Mouse (Mus musculus) G1E-ER4 (cell line): ENCODE data around the gene Grin2b. TPM values are rescaled to one million over a fixed set of nuclear protein-coding genes. Genes with fewer than 3 reads are reported as not detected.

Experiments used
- GATA1 ChIP-seq: IDR thresholded peaks from one replicate; pipeline ENCODE4 v1.8.0; 2012; ENCODE audit warnings: low read length, inconsistent platforms
- polyA plus RNA-seq: library from polyadenylated mRNA; stranded (reverse); fragments of >175 nt; gene quantifications from 2 replicates; pipeline ENCODE4 v1.2.3, GENCODE M21; 2012

Gene Grin2b
- polyA plus RNA-seq, 1 experiment, result not detected

DNA sequence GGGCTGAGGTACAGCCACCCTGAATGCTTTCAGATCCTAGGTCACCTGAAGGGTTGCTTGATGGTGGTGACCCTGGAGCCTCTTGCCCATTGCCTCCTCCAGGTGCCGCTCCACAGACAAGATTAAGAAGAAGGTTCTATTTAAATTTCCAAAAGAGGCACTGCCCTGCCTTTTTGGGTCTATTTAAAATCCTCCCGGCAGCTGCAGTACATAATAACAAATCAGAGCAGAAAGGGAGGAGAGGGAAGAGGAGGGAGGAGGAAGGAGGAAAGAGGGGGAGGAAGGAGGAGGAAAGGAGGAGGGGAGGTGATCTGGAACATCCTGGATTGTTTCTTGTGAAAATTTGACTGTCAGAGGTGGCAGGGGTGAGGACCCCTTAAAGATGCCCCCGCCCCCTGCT is 197.2 kb downstream of the Grin2b start:
- no peak for TF ChIP-seq GATA1

DNA sequence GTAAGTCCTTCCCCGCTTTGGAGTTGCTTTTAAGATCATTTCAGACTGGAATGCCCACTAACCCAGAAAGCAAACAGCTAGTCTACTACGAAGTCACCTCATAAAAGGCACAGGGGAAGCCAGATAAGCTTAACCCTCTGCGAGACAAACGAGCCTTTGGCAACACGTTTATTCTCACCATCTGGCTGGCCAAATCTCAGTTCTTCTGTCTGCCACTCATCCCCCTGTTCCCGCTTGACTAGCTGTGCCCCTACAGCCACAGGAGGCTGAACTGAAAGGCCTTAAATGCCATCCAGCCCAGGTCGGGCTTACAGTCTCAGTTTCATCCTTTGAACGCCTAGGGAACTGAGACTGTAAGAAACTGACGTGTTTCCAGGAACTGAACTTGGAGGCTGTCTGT is 200.8 kb downstream of the Grin2b start:
- TF ChIP-seq GATA1, result no peak

DNA sequence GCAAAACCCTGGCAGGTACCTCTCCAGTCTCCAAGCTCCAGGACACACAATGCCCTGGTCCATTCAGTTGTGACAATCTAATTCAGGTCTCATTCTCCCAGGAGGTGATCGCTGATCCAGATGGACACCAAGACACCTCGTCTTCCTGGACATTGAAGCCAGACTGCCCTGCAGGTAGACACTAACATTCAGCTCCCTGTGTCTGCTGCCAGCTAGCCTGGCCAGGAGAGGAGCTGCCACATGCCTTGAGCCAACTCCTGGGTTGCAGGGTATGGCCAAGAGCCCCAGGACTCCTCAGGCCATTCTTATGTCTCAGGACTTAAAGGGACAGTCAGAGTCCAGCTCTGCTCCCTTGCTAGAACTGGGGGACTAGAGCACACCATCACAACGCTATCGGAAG is 201.8 kb downstream of the Grin2b start:
- TF ChIP-seq GATA1, result no peak

DNA sequence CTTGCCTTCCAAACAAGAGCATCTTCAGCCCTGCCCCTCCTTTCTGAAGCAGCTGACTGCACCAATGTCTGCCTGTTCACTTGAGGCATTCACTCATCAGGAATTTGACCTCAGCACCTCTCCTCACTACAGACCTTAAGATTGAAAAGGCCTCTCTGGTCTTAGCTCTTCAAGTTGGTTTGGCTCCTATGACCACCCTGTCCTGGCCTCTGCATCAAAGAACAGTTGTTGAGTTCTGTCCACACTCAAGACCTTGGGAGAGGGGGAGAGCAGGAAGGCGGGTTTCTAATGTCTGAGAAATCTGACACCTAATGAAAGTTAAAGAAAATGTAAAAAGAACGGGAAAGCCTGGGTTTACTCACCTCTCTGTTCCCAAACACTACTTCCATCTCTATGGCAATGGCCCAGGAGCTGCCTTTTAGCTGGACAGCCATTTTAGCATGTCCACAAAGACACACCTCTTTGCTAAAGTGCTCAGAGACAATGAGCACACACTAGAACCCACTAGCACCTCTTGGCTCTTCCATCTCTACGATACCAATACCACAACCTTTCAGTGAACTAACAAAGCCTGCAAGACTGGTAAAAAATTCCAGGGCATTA is 202.5 kb downstream of the Grin2b start:
- TF ChIP-seq GATA1, result no peak

DNA sequence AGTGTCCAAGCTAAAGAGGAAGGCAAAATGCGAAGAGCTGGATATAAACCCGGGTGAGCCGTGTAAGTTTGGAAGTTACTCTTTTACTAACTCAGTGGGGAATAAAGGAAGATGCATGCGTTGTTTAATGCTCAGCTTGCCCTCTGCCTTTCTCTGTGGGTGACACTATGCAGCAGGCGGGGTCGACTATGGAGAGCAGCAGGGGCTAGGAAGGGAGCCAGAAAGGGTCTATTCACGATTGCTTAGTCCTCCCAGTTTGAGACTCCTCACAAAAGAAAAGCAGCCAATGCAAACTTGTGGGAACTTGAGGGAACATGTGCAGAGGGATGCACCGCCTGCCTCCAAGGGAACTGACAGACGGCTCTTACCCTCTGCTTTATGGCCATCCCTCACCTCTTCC is 211.5 kb downstream of the Grin2b start:
- TF ChIP-seq GATA1, result no peak

DNA sequence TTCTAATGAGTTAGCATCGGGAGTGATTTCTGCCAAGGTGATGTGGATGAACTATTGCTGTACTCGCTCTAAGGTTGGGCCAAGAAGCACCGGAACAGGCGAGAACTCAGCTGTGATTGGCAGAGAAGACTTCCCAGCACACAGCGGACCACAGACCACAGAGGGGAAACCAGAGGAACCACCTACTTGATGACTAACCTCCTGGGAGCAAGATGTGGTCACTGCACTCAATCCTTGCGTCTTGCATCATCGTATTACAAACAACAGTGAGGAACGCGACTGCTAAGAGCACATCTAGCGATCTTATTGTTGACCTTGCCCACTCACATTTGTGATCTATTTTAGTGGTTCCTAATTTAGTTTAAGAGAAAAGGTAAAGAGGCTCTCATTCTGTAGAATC is 213.7 kb downstream of the Grin2b start:
- no peak for TF ChIP-seq GATA1

DNA sequence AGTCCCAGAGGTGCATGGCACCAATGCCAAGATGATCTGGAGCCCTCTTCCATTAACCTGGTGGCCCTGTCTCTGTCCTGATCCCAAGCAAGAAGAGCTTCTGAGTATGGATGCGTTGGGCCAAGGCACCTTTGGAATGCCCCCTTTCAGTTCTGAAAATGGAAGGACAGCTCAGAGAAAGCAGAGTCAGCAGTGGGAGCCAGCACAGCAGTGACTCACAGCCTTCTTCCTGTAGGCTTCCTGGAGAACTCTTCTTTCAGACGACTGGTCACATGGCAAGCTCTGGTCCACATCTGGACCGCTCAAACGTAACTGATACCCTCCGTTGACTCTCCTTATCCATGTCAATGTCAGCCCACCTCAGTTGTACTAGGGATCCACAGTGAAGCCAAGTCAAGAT is 221.6 kb downstream of the Grin2b start:
- no peak for TF ChIP-seq GATA1

DNA sequence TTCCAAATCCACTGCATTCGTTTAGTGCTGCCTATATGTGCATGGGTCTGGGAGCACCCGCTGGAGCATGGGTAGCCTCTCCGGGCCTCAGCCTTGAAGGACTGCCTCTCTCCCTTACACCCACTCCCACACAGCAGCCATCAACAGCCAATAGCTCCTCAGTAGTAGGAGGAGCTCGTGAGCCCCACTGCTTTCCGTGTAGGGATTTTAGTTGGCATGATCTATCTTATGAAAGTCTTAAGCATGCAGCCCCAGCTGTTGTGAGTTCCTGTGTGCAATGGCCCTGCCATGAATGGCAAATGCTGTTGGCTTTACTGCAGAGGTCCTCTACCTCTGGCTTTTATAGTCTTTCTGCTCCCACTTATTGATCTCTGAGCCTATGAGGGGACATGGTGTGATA is 227.8 kb downstream of the Grin2b start:
- no peak for TF ChIP-seq GATA1

DNA sequence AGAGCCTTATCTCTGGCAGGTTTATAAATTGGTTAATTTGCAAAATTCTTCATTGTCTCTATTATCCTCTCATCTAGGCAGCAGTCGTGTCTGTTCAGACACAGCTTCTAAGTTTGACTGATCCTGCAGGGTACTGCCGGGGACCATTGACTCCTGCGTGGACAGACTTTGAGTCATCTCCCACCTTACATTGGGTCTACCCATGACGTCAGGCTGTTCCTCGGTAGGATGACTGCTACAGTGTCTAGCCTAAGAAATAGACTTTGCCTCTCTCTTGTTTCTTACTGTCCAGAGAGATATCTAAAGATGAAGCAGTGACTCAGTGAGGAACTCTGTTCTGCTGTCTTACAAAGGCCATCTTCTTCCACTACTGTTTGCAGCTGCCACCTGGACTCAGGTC is 229.0 kb downstream of the Grin2b start:
- TF ChIP-seq GATA1, result no peak

DNA sequence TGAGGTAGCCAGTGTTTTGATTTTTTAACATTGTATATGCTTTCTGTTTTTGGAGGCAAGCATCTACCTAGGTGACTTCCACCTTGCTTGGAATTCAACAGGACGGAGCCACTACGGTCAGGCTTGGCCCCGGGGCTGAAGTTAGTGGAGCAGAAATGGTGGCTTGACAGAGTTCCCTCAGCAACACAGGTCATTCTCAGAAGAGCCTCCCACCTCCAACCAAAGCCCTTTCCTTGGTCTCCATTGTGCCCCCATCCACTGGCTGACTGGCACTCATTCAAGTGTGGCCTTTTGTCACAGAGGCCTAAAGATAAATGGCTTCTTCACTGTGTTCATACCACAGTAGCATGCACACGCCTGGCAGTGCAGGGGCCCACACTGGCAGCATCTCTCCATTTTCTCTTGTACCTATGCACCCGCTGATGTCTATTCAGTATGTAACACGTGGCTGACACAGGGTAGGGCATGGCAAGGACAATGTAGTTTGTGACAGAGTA is 230.1 kb downstream of the Grin2b start:
- TF ChIP-seq GATA1, result no peak

DNA sequence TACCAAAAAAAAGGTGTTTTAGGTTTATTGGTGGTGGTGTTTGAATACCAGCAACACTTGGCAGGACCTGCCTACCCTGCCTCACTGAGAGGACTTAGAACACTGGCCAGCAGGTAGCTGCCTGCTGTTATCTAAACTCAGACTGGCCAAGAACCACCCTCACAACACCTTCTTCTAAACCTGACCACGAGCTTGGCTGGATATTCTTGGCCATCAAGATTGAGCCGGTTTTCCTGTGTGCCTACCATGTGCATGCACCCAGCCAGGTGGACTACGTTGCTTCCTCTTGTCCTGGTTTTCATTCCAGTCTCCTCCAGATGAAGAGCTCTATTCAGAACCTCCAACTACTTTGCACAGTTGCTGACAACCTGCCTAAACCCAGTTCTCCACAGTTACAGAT is 240.4 kb downstream of the Grin2b start:
- TF ChIP-seq GATA1, result no peak

DNA sequence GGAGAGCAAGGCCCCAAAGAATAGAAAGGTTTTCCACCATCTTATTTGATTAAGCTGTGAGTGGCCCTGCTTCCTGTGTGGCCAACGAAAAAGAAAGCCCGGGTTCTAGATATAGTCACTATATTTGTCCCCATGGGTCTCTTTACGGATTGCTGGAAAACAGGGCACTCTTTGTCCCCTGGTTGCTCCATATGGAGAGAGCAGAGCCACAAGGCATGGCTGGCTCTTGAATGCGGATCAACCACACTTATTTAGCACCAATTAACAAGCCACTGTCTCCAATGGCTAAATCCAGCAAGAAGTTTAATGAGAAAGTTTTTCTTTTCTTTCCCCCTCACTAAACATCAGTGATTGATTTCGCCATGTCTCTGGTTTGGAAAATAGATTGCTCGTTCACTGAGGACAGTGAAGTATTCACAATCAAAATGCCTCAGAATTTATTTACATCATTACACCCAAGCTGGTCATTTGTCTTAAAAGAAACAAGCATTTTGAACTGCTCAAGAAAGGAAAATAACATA is 240.9 kb downstream of the Grin2b start:
- no peak for TF ChIP-seq GATA1

DNA sequence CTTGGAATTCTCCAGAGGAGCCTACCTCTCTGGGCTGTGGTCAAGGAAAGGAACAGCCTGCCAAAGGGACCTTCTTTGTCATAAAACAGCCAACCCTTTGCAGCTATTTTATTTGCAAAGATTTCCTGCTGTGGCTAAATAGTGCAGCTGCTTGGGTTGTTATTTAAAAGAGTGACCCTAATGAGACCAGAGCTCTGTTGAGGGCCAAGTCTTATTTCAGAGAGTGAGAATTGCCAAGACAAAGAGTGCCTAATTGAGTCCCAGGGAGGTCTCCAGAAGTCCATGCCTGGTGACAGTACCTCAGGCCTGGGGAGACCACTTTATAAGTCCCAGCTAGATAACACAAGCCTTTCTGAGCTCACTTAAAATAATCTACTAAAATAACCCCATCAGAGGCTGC is 255.6 kb downstream of the Grin2b start:
- no peak for TF ChIP-seq GATA1

DNA sequence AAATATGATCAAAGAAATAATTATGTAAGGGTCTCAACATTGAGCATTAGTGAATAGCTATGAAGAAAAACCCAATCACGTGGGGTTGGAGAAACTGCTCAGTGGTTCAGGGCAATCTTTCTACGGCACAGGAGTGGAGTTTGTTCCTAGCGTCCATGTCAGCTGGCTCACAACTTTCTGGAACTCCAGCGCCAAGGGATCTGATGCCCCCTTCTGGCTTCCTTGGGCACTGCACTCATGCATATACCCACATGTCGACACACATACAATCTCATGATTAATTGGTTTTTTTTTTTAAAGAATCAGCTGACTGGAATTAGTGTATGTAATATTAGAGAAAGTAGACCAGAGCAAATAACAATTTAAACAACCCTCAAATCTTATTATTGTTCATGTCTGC is 258.7 kb downstream of the Grin2b start:
- no peak for TF ChIP-seq GATA1

DNA sequence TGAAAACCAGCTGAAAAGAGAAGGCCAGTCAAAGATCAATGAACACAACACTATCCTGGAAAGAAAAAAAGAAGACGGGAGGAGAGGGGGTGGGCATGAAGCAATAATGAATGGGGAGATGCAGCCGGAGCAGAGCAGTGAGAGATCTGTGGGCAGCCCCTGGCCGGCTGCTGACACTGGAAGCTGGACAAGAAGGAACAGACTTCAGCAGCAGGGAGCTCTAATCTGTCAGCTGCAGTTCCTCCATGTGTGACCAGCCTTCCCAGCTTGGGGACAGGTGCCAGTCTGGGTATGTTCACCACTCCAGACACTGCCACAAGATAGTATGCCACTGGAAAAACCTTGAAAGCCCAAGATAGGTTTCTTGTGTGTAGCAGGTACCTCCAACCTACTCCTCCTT is 261.2 kb downstream of the Grin2b start:
- TF ChIP-seq GATA1, result no peak

DNA sequence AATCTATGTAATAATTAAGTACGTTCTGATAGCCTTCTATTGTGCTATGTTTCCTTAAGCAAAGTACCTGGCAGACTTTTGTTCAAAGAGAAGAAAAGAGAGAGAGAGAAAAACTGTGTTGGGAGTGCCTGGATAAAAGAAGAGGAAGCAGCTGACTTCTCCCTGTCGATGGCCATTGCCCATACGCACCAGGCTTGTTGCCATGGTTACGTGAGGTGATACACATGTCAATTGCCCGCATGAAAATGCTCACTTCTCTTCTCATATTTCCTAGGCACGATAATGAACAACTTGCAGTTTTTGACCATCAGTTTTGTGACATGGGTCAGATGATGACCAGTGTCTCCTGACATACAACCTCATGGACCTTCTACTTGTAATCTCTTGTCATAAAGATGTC is 262.2 kb downstream of the Grin2b start:
- TF ChIP-seq GATA1, result no peak

DNA sequence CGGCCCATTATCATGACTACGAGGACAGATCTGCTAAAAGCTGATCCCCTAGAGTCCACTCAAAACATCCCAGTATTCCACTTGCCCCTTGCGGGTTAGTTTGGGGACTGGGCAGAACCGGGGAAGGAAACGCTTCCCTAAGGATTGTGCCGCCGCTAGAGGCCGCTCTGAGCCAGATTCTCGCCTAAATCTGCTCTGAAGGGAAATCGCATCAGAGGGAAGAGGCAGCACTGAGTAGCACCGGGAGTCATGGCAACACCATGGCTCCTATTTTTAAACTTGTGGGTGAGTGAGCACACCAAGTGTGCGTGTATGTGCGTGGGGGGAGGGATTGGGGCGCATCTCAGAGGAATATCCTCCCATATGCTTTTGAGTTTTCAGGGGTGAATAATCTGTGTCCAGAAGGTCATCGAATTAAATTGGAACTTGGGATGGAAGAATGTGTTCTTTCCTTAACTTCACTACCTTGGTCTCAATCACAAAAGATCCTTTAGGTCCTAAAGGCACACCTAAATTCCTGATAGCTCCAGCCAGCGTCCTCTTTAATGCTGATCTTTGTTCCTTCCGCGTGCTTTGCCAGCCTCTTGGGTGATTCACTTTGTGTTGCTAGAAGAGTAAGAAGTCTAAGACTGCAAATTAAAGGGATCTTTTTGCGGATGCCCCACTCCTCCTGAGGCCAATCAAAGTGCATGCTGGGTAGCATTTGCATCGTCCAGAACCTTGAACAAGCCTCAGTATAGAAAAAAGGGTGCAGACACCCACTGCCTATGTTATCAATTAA is 265.6 kb downstream of the Grin2b start:
- TF ChIP-seq GATA1, result no peak
